Mouse (Mus musculus): ENCODE results near the gene Hyal2.

DNA sequence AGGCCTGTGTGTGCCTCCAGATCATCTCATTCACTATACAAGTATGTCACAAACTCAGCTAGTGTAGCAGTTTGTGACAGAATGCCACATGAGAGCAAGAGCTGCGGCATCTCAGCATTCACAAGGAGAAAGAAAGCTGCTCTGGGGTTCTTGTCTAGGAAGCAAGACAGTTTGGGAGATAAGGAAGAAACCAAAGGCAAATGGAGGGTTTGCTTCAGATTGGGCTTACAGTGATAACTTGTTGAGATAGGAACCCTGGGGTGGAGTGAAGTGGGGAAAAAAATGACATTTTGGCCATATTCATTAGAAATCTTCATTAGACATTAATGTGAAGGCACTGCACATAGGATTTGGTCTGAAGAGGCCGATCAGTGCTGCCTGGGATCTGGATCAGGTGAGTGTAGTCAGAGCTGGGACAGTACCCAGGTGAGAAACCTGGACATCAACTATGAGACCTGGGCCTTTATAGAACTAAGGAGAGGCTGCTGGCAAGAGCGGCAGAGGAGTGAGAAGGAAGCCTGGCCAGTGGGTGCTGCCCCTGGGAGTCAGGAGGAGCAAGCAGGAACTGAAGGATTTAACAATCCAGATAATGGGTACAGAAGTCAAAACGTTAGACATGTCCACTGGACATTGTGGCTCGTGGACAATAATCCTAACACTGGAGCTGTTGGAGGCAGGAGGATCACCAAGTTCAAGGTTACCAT is 14.9 kb upstream of the Hyal2 start:
- TF ChIP-seq CTCF (IDR thresholded peaks at IDR 0.05; ENCODE audit: low read depth), result no peak
- TF ChIP-seq EP300 (IDR thresholded peaks at IDR 0.05; ENCODE audit: low read depth), result no peak

All from liver, postnatal 0 days (tissue).